Mouse (Mus musculus) forebrain, embryonic 10.5 days (tissue): Measurements from ENCODE around the gene Lsamp. TPM values are rescaled to one million over a fixed set of nuclear protein-coding genes. Genes with fewer than 3 reads are reported as not detected.
"Not testable (repeated sequence)": the region's sequence is repeated elsewhere in the genome, so short reads cannot be mapped to it uniquely, and the experiment has no call there.

ENCODE experiments used
- DNase-seq: peaks from one replicate; pipeline ENCODE4 v3.0.0-alpha.2; 2017; ENCODE audit warnings: low spot score; ENCODE audit errors: extremely low spot score
- H3K27ac ChIP-seq: fragments of 300-500 bp; sonication (generic); 2 replicates; pipeline ENCODE4 v1.5.1; 2016; ENCODE audit warnings: mild to moderate bottlenecking
- H3K27me3 ChIP-seq: fragments of 300-500 bp; sonication (generic); 2 replicates; pipeline ENCODE4 v1.6.1; 2016; ENCODE audit warnings: mild to moderate bottlenecking; ENCODE audit not compliant: poor library complexity, severe bottlenecking
- H3K36me3 ChIP-seq: fragments of 300-500 bp; sonication (generic); replicated peaks from 2 replicates; pipeline ENCODE4 v1.6.1; 2016; ENCODE audit warnings: mild to moderate bottlenecking, moderate library complexity
- H3K4me1 ChIP-seq: fragments of 300-500 bp; sonication (generic); 2 replicates; pipeline ENCODE4 v1.6.1; 2016
- H3K4me3 ChIP-seq: fragments of 300-500 bp; sonication (generic); 2 replicates; pipeline ENCODE4 v1.5.1; 2016; ENCODE audit warnings: mild to moderate bottlenecking, moderate library complexity
- H3K9me3 ChIP-seq: fragments of 300-500 bp; sonication (generic); 2 replicates; pipeline ENCODE4 v1.6.1; 2016; ENCODE audit warnings: mild to moderate bottlenecking, moderate library complexity
- WGBS: fragments of 180-500 bp; shearing (Covaris S2); methylation state at CpG from one replicate; pipeline ENCODE4 v1.1.7; 2016; 5-methylcytosine and 5-hydroxymethylcytosine counted together
- polyA plus RNA-seq: library from polyadenylated mRNA; unstranded; fragments of >200 nt; fragmentation: Nextera tagmentation; extraction: Ambion mirVana; gene quantifications from 2 replicates; pipeline ENCODE4 v1.2.1, GENCODE M21; 2016

Gene Lsamp
- polyA plus RNA-seq, 1 experiment from 2014 or later: 13.7 TPM

GRCm38 (mm10) chr16:41936908-41937595 lies 1952.9 kb downstream of the Lsamp start:
- H3K4me3 ChIP-seq: no peak overlapping the region
- no peak for DNase-seq
- H3K4me1 ChIP-seq: no peaks in the 10 kb centered on the region
- no peak overlapping the region for H3K27ac ChIP-seq
- no peaks in the 10 kb centered on the region for H3K9me3 ChIP-seq
- WGBS: 92% methylated on average over 3 of the region's 3 CpGs
- H3K36me3 ChIP-seq: no peaks in the 10 kb centered on the region
- no peaks in the 10 kb centered on the region for H3K27me3 ChIP-seq

- no peaks in the 10 kb centered on the region for H3K9me3 ChIP-seq
- DNase-seq: no peak
- H3K4me1 ChIP-seq: no peaks in the 10 kb centered on the region
- no peaks in the 10 kb centered on the region for H3K36me3 ChIP-seq
- no peak overlapping the region for H3K27ac ChIP-seq
- no peak overlapping the region for H3K4me3 ChIP-seq
- 95% methylated on average over 1 of the region's 1 CpGs for whole genome bisulfite sequencing
- H3K27me3 ChIP-seq: no peaks in the 10 kb centered on the region
These were observed 1953.4 kb downstream of the Lsamp start for GRCm38 (mm10) chr16:41937596-41937990.

- H3K4me1 ChIP-seq: no peaks in the 10 kb centered on the region
- WGBS: 95% methylated on average over 5 of the region's 5 CpGs
- no peaks in the 10 kb centered on the region for H3K27me3 ChIP-seq
- DNase-seq: no peak
- H3K27ac ChIP-seq: no peak overlapping the region
- H3K4me3 ChIP-seq: no peak overlapping the region
- no peaks in the 10 kb centered on the region for H3K9me3 ChIP-seq
- H3K36me3 ChIP-seq: no peaks in the 10 kb centered on the region
These were observed 1954.1 kb downstream of the Lsamp start for GRCm38 (mm10) chr16:41938258-41938657.

GRCm38 (mm10) chr16:41941591-41942315 lies 1957.6 kb downstream of the Lsamp start:
- Histone ChIP-seq H3K4me1 (no peaks in the 10 kb centered on the region), H3K36me3 (no peaks in the 10 kb centered on the region), H3K9me3 (no peaks in the 10 kb centered on the region), H3K4me3 (no peak overlapping the region), H3K27ac (no peak overlapping the region), H3K27me3 (no peaks in the 10 kb centered on the region)
- 86% methylated on average over 7 of the region's 7 CpGs for WGBS
- no peak for DNase-seq

GRCm38 (mm10) chr16:41957811-41958210 lies 1973.7 kb downstream of the Lsamp start:
- Histone ChIP-seq H3K36me3 (peaks cover 7% of the 10 kb centered on the region), H3K4me1 (no peaks in the 10 kb centered on the region), H3K9me3 (peaks cover 14% of the 10 kb centered on the region), H3K27ac (no peak overlapping the region), H3K4me3 (no peak overlapping the region), H3K27me3 (no peaks in the 10 kb centered on the region)
- 91% methylated on average over 3 of the region's 3 CpGs for WGBS
- DNase-seq: no peak

DNA sequence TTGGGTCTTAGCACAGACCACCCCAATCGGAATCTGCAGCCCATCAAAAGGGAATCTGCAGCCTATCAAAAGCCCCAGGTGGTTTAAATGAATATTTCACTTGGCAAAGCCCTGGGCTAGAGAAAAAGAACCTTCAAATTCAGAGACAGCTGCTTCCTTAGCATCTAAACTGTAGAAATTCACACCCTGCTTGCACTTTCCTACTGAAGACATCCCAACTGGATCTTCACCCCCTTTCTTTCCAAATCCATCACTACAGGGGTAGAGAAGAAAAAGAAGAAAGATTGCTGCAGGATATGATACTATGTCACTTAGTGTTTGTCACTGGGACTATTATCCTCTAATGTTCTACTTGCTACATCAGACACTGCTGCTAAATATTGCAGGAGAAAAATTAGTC lies 1981.5 kb downstream of the Lsamp start:
- Histone ChIP-seq H3K27me3 (no peaks in the 10 kb centered on the region), H3K27ac (no peak overlapping the region), H3K9me3 (no peaks in the 10 kb centered on the region), H3K4me3 (no peak overlapping the region), H3K36me3 (no peaks in the 10 kb centered on the region), H3K4me1 (no peaks in the 10 kb centered on the region)
- no peak for DNase-seq
- 70% methylated on average over 1 of the region's 1 CpGs for WGBS

DNA sequence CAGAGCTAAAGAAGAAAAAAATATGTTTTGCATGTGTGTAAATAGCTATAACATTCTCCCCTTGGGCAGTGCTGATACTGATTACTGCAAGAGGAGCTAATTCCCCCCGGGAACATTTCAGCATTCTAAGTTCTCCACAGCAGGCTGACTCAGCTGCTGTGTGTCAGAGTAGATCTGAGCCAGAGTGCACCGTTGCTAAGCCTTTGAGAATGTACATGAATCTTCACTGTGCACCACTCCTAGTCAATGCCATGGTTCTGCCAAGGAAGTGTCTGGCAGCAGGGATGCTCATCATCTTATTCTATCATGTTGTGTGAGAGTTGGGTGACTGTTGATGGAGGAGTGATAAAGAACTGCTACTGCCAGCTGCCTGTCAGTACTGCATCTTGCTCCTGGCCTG lies 1985.1 kb downstream of the Lsamp start:
- Histone ChIP-seq H3K27ac (no peak overlapping the region), H3K4me1 (no peaks in the 10 kb centered on the region), H3K9me3 (no peaks in the 10 kb centered on the region), H3K4me3 (no peak overlapping the region), H3K36me3 (no peaks in the 10 kb centered on the region), H3K27me3 (no peaks in the 10 kb centered on the region)
- DNase-seq: no peak
- 81% methylated on average over 2 of the region's 2 CpGs for WGBS

DNA sequence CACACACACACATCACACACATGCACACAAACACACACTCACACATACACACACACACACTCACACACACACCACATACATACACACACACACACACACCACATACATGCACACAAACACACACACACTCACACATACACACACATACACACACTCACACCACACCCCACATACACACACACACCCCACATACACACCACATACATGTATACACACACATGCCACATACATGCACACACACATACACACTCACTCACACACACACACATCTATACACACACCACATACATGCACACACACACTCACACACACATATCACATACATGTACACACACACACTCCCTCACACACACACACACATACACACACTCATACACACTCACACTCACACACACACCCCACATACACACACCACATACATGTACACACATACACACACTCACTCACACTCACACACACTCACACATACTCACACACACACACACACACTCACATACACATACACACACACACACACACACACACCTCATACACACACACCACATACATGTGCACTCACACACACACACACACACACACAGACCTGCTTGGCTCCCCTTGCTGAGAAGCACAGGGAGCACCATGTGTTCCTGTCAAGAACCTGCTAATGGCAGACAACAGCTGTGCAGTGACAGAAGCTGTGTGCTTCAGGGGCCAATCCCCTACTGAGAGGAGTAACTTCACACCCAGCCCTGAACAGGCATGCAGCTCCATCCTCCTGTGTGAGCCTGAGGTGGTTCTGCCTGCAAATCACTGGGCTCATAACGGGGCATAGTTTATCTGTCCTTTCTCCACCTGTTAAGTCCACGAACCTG lies 1990.9 kb downstream of the Lsamp start:
- H3K27ac ChIP-seq: no peak overlapping the region
- no peak for DNase-seq
- H3K9me3 ChIP-seq: no peaks in the 10 kb centered on the region
- H3K27me3 ChIP-seq: no peaks in the 10 kb centered on the region
- no peaks in the 10 kb centered on the region for H3K4me1 ChIP-seq
- WGBS: 82% methylated on average over 2 of the region's 2 CpGs
- no peaks in the 10 kb centered on the region for H3K36me3 ChIP-seq
- H3K4me3 ChIP-seq: no peak overlapping the region

DNA sequence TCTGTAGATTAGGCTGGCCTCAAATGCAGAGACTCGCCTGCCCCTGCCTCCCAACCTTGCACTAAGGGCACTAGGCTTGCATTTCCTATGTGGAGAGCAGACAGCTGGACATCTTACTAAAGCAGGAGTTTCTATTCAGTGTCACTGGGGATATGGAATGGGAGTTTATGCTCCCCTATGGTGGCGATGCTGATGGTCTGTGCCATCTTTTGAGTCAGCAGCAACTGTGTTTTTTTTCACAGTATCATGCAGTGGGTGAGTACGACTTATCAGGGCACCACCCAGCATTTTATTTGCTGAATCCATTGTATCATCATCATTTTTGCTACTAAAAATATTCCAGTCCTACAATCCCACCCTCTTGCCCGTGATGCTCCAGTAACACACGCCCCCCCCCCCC lies 1992.7 kb downstream of the Lsamp start:
- no peak for DNase-seq
- Histone ChIP-seq H3K9me3 (no peaks in the 10 kb centered on the region), H3K27me3 (no peaks in the 10 kb centered on the region), H3K27ac (no peak overlapping the region), H3K4me1 (no peaks in the 10 kb centered on the region), H3K36me3 (no peaks in the 10 kb centered on the region), H3K4me3 (no peak overlapping the region)
- WGBS: 82% methylated on average over 5 of the region's 5 CpGs

- Histone ChIP-seq H3K9me3 (no peaks in the 10 kb centered on the region), H3K4me1 (no peaks in the 10 kb centered on the region), H3K27ac (no peak overlapping the region), H3K36me3 (no peaks in the 10 kb centered on the region), H3K27me3 (no peaks in the 10 kb centered on the region), H3K4me3 (no peak overlapping the region)
- DNase-seq: no peak
- WGBS: 89% methylated on average over 1 of the region's 1 CpGs
These were observed 2012.8 kb downstream of the Lsamp start for GRCm38 (mm10) chr16:41996956-41997355.

GRCm38 (mm10) chr16:42002925-42003324 lies 2018.8 kb downstream of the Lsamp start:
- no peak for DNase-seq
- Histone ChIP-seq H3K4me3 (no peak overlapping the region), H3K9me3 (no peaks in the 10 kb centered on the region), H3K27ac (no peak overlapping the region), H3K4me1 (no peaks in the 10 kb centered on the region), H3K27me3 (no peaks in the 10 kb centered on the region), H3K36me3 (no peaks in the 10 kb centered on the region)
- 96% methylated on average over 5 of the region's 5 CpGs for WGBS

GRCm38 (mm10) chr16:42003506-42003905 lies 2019.3 kb downstream of the Lsamp start:
- not testable (repeated sequence) for H3K4me3 ChIP-seq, H3K27me3 ChIP-seq
- WGBS: 96% methylated on average over 11 of the region's 11 CpGs

GRCm38 (mm10) chr16:42004166-42004565 lies 2020.0 kb downstream of the Lsamp start:
- DNase-seq: no peak
- Histone ChIP-seq H3K9me3 (no peaks in the 10 kb centered on the region), H3K4me1 (no peaks in the 10 kb centered on the region), H3K27ac (no peak overlapping the region), H3K4me3 (no peak overlapping the region), H3K27me3 (no peaks in the 10 kb centered on the region), H3K36me3 (no peaks in the 10 kb centered on the region)
- 76% methylated on average over 1 of the region's 1 CpGs for WGBS

More at GRCm38 (mm10) chr16:42003506-42003905, 2019.3 kb downstream of the Lsamp start:
- not testable (repeated sequence) for H3K9me3 ChIP-seq, H3K36me3 ChIP-seq, H3K4me1 ChIP-seq, H3K27ac ChIP-seq, DNase-seq
